Mouse (Mus musculus) ES-E14 (cell line): ENCODE measurements around the gene Aspdh. TPM values are rescaled to one million over a fixed set of nuclear protein-coding genes. Genes with fewer than 3 reads are reported as not detected.

ENCODE experiments used
- DNase-seq: peaks from one replicate; pipeline ENCODE4 v3.0.0-alpha.2; 2013; ENCODE audit warnings: low read depth, low spot score
- H3K27ac ChIP-seq: 2 replicates; pipeline ENCODE4 v1.5.1; 2012; ENCODE audit warnings: low read depth, mild to moderate bottlenecking, low read length, moderate library complexity, mixed read lengths; ENCODE audit not compliant: poor library complexity, insufficient read depth, severe bottlenecking
- H3K36me3 ChIP-seq: 2 replicates; pipeline ENCODE4 v1.6.1; 2012; ENCODE audit warnings: mild to moderate bottlenecking, low read length, moderate library complexity, mixed read lengths; ENCODE audit not compliant: control insufficient read depth, poor library complexity, insufficient read depth, severe bottlenecking
- H3K4me1 ChIP-seq, 2 experiments: fragments of 150-350 bp in 1 of 2; sonication (generic) in 1 of 2; 2 replicates each; pipeline ENCODE4 v1.6.1; 2012; ENCODE audit warnings: low read length in 2 of 2, mild to moderate bottlenecking in 1 of 2, mixed read lengths in 1 of 2; ENCODE audit not compliant: control insufficient read depth in 2 of 2, insufficient read depth in 2 of 2, poor library complexity in 1 of 2
- H3K4me3 ChIP-seq, 2 experiments: fragments of 150-350 bp in 1 of 2; sonication (generic) in 1 of 2; 2 replicates each; pipeline ENCODE4 v1.5.1; 2012; ENCODE audit warnings: low read length in 2 of 2, low read depth in 1 of 2, mild to moderate bottlenecking in 1 of 2, mixed read lengths in 1 of 2; ENCODE audit not compliant: insufficient read depth in 1 of 2, poor library complexity in 1 of 2, severe bottlenecking in 1 of 2
- H3K9ac ChIP-seq: 2 replicates; pipeline ENCODE4 v1.6.1; 2012; ENCODE audit warnings: low read depth, mild to moderate bottlenecking, low read length, mixed read lengths; ENCODE audit not compliant: poor library complexity, insufficient read depth, severe bottlenecking
- H3K9me3 ChIP-seq: fragments of 150-350 bp; sonication (generic); 2 replicates; pipeline ENCODE4 v1.6.1; 2012; ENCODE audit warnings: low read depth, mild to moderate bottlenecking, low read length; ENCODE audit not compliant: control insufficient read depth, insufficient read depth
- CHD2 ChIP-seq: IDR thresholded peaks from 2 replicates; pipeline ENCODE4 v1.6.1; 2014; ENCODE audit warnings: mild to moderate bottlenecking, low read depth, low read length, inconsistent platforms
- HCFC1 ChIP-seq: IDR thresholded peaks from 2 replicates; pipeline ENCODE4 v1.6.1; 2012; ENCODE audit warnings: low read length, inconsistent platforms, borderline replicate concordance; ENCODE audit not compliant: insufficient read depth
- MAFK ChIP-seq: IDR thresholded peaks from 2 replicates; pipeline ENCODE4 v1.6.1; 2014; ENCODE audit warnings: mild to moderate bottlenecking, low read depth, low read length, inconsistent platforms; ENCODE audit not compliant: insufficient read depth
- ZC3H11A ChIP-seq: IDR thresholded peaks from 2 replicates; pipeline ENCODE4 v1.6.1; 2012; ENCODE audit warnings: low read depth, mild to moderate bottlenecking, inconsistent platforms, low read length, borderline replicate concordance
- ZNF384 ChIP-seq: IDR thresholded peaks from 2 replicates; pipeline ENCODE4 v1.6.1; 2012; ENCODE audit warnings: low read depth, low read length, inconsistent platforms
- in situ Hi-C, 2 experiments: fragments of 600-800 bp; cut with MboI; formaldehyde crosslinking; loops; one replicate each; pipeline ENCODE4 v1.15.1; 2025; ENCODE audit warnings: low sequenced_read_pairs in 2 of 2, inconsistent platforms in 1 of 2; ENCODE audit not compliant: unreplicated experiment in 2 of 2
- total RNA-seq: library from RNA; depleted of rRNA; stranded (reverse); fragments of 300-350 nt; gene quantifications from 2 replicates; pipeline ENCODE4 v1.2.3, GENCODE M21; 2012

The Aspdh gene
- total RNA-seq, 1 experiment, result not detected

DNA sequence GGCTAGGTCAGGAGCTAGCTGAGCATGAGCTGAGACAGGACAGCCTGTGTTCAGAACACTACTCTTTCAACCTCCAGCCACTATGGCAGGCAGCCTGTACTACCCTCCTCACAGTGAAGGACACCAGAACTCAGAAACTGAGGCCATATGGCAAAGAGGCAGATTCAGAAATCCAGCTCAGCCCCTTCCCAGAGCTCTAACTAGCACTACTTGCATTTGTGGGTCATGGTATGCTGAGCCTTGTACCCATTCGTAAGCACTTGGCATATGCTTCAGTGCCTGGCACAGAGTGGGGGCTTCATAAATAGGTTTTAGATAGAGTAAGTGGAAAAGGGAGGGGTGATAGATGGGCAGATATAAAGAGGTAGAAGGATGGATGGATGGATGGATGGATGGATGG, 24.7 kb upstream of the Aspdh start:
- peaks cover 1 to 27% of the 10 kb centered on the region in 2 experiments; a peak in 2 of 4 replicates for H3K4me1 ChIP-seq
- in situ Hi-C loops, result loop anchor here in 1 of 2 experiments (25.0 kb wide), 1 partner anchor 178 kb away; the partner anchor contains the start of genes Acp4 and Gm15517
- DNase-seq, result no peak
- no peak overlapping the region for H3K27ac ChIP-seq
- no peak overlapping the region for H3K4me3 ChIP-seq
- no peaks in the 10 kb centered on the region for H3K9me3 ChIP-seq
- TF ChIP-seq ZNF384, result no peak
- no peak for TF ChIP-seq MAFK
- TF ChIP-seq ZC3H11A, result no peak
- no peak for TF ChIP-seq HCFC1
- no peak for TF ChIP-seq CHD2
- no peak overlapping the region for H3K9ac ChIP-seq
- H3K36me3 ChIP-seq, result no peaks in the 10 kb centered on the region

DNA sequence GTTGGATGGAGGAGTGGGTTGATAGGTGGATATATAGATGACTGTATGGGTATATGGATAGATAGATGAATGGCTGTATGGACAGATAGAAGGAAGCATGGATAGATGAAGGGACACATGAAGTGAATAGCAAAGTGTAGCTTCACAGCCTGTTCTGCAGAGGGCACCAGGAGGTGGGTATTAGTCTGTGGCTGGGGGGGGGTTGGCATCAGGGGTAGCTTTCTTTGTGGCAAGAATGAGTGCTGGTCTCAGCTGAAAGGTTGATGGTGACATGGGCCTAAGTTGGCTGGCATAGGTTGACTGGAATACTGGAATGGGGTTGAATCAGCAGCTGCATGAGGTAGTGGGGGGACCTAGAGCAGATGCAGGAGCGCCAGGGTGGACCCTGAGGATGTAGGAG, 24.0 kb upstream of the Aspdh start:
- TF ChIP-seq MAFK, result no peak
- TF ChIP-seq ZNF384, result no peak
- no peak for TF ChIP-seq HCFC1
- TF ChIP-seq CHD2, result no peak
- TF ChIP-seq ZC3H11A, result no peak
- no peak overlapping the region for H3K9ac ChIP-seq
- no peak overlapping the region for H3K27ac ChIP-seq
- no peaks in the 10 kb centered on the region for H3K9me3 ChIP-seq
- H3K36me3 ChIP-seq, result no peaks in the 10 kb centered on the region
- in situ Hi-C loops, result loop anchor here in 1 of 2 experiments (25.0 kb wide), 1 partner anchor 179 kb away; the partner anchor contains the start of genes Acp4 and Gm15517
- peaks cover 1 to 28% of the 10 kb centered on the region in 2 experiments; a peak in 2 of 4 replicates for H3K4me1 ChIP-seq
- no peak for DNase-seq
- no peak overlapping the region for H3K4me3 ChIP-seq

DNA sequence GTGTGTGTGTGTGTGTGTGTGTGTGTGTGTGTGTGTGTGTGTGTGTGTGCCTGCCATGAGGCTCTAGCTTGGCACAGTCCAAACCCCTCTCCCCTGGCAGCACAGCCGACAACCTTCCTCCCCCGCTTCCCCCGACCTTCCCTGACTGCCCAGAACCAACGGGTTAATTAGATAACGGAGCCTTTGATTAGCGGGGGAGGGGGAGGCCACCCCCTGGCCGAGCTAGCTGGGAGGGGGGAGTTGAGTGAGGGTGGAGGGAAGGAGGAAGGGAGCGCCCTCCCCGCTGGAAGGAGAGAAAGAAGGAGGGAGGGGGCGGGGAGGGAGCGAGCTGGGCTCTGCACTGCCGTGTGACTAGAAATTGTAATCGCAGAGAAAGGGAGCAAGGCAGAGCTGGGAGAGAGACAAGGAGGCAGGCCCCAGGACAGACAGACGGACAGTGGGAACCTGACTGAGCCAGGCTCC, 23.5 kb upstream of the Aspdh start:
- Histone ChIP-seq H3K4me1 (peaks cover 1 to 28% of the 10 kb centered on the region in 2 experiments; a peak in 2 of 4 replicates), H3K9me3 (no peaks in the 10 kb centered on the region), H3K4me3 (no peak overlapping the region), H3K9ac (no peak overlapping the region), H3K27ac (no peak overlapping the region), H3K36me3 (no peaks in the 10 kb centered on the region)
- DNase-seq, result no peak
- in situ Hi-C loops, result loop anchor here in 1 of 2 experiments (25.0 kb wide), 1 partner anchor 179 kb away; the partner anchor contains the start of genes Acp4 and Gm15517
- TF ChIP-seq HCFC1 (no peak), ZC3H11A (no peak), ZNF384 (no peak), MAFK (no peak), CHD2 (no peak)

DNA sequence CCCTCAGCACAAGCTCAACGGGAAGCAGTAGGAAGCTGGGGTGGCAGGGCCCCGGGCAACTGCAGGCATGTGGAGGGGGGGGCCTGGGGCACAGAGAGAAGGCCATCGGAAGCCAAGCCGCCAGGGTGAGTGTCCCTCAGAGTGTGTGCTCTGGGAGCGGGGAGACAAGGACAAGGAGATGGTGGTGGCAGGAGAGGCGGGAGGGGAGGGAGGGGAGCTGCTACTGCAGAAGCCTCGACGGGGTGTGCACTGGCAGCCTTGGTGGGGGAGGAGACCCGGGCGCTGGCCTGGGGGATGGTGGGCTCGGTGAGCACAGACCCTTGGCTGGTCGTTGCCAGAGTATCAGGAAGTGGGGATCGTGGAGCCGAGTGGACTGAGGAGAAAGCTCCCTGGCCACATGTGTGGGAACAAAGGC, 22.8 kb upstream of the Aspdh start:
- Histone ChIP-seq H3K4me3 (peak overlapping the region in 1 of 2 experiments; percentile 21; a peak in 1 of 4 replicates), H3K9ac (no peak overlapping the region), H3K9me3 (no peaks in the 10 kb centered on the region), H3K36me3 (no peaks in the 10 kb centered on the region), H3K4me1 (peaks cover 1 to 28% of the 10 kb centered on the region in 2 experiments; a peak in 2 of 4 replicates), H3K27ac (no peak overlapping the region)
- TF ChIP-seq ZC3H11A, result no peak
- no peak for TF ChIP-seq ZNF384
- no peak for TF ChIP-seq MAFK
- no peak for TF ChIP-seq HCFC1
- no peak for TF ChIP-seq CHD2
- in situ Hi-C loops, result loop anchor here in 1 of 2 experiments (25.0 kb wide), 1 partner anchor 180 kb away; the partner anchor contains the start of genes Acp4 and Gm15517
- DNase-seq, result no peak
